Mouse (Mus musculus): ENCODE data around the gene Ahctf1.

- TF ChIP-seq CTCF (IDR thresholded peaks at IDR 0.05; ENCODE audit: control insufficient read depth, insufficient read depth, insufficient read length) (no peak), CEBPB (IDR thresholded peaks at IDR 0.05; ENCODE audit: low read depth) (no peak), MAX (IDR thresholded peaks at IDR 0.05) (no peak), MYOD1 (IDR thresholded peaks at IDR 0.05; ENCODE audit: control insufficient read depth, insufficient read length, low read depth) (no peak), USF1 (IDR thresholded peaks at IDR 0.05; ENCODE audit: low read depth) (no peak), MYOG (IDR thresholded peaks at IDR 0.05; ENCODE audit: control insufficient read depth, extremely low read depth, insufficient read length) (no peak), FOSL1 (IDR thresholded peaks at IDR 0.05; ENCODE audit: insufficient read depth, low read length, poor library complexity, severe bottlenecking) (no peak)
These were observed 50.5 kb downstream of the Ahctf1 start for GRCm38 (mm10) chr1:179753006-179753405.
